Mouse (Mus musculus): ENCODE measurements around the gene Rab29. TPM values are rescaled to one million over a fixed set of nuclear protein-coding genes. Genes with fewer than 3 reads are reported as not detected.
A peak's percentile ranks its signal among the peaks of the same experiment; 100 is the strongest.

Gene Rab29
- polyA plus RNA-seq, 1 experiment = 3.5 TPM

DNA sequence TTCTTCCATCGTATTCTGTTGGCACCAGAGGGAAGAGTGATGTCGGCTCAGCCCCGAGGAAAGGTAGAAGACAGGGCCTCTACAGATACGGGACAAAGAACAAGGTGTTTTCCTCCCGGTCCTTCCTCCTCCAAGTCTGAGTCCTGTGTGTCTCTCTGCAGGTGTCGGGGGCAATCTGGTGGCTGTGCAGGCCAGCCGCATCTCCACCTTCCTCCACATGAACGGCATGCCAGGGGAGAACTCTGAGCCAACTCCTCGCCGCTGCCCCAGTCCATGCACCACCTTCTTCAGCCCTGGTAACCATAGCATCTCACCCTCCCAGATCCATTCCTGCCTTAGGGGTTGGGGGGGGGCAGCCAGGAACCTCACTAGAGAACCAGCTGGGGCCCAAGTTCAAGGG is 23.3 kb upstream of the Rab29 start:
- no peaks in the 10 kb centered on the region for H3K27me3 ChIP-seq (ENCODE audit: control insufficient read depth, insufficient read depth, insufficient read length)
- H3K79me2 ChIP-seq (ENCODE audit: control insufficient read depth, insufficient read depth) = no peaks in the 10 kb centered on the region
- H3K36me3 ChIP-seq (ENCODE audit: control insufficient read depth, insufficient read depth) = peaks cover 14% of the 10 kb centered on the region
- no peak overlapping the region for H3ac ChIP-seq (ENCODE audit: control insufficient read depth, insufficient read length)
- no peak overlapping the region for H3K4me3 ChIP-seq
- TF ChIP-seq TCF3 (IDR thresholded peaks at IDR 0.05; ENCODE audit: insufficient read length, low read depth) (no peak), E2F4 (IDR thresholded peaks at IDR 0.05; ENCODE audit: insufficient read depth) (no peak), MAX (IDR thresholded peaks at IDR 0.05; ENCODE audit: low read depth) (no peak), POLR2A (IDR thresholded peaks at IDR 0.05; ENCODE audit: insufficient read length, low read depth) (no peak), MYOD1 (IDR thresholded peaks at IDR 0.05; ENCODE audit: control insufficient read depth in 1 of 3, insufficient read length in 2 of 3, low read depth in 2 of 3) (no peak), MYOG (IDR thresholded peaks at IDR 0.05; ENCODE audit: control insufficient read depth in 1 of 3, insufficient read depth in 1 of 3, insufficient read length in 2 of 3, low read depth in 2 of 3) (no peak), CEBPB (IDR thresholded peaks at IDR 0.05; ENCODE audit: insufficient read depth, poor library complexity, severe bottlenecking) (no peak), TCF12 (IDR thresholded peaks at IDR 0.05; ENCODE audit: insufficient read depth, poor library complexity, severe bottlenecking) (no peak), REST (IDR thresholded peaks at IDR 0.05; ENCODE audit: insufficient read depth, insufficient read length) (no peak), POLR2AphosphoS2 (IDR thresholded peaks at IDR 0.05; ENCODE audit: insufficient read length, low read depth) (no peak), SRF (IDR thresholded peaks at IDR 0.05; ENCODE audit: control insufficient read depth, insufficient read length, low read depth) (no peak), USF1 (IDR thresholded peaks at IDR 0.05; ENCODE audit: low read depth) (no peak)
- H3K4me2 ChIP-seq (ENCODE audit: low read depth) = no peak overlapping the region

DNA sequence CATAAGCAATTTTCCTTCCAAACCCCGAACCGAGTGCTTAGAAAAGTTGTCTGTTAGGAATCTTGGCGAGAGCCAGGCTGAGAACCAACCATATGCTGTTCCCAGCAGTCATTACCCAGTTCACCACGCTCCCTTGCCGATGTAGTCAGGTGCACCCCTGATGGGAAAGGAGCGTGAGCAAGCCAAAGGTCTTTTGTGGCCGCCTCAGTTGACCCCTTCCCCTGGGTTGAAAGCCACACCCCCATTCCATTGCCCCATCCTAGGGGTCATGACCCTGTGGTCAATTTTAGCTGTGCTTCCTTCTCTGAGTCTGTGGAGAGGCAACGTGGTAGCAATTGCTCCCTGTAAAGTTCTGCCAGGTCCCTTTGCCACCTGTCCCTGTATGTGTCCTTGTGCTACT is 22.1 kb upstream of the Rab29 start:
- Histone ChIP-seq H3K4me2 (ENCODE audit: low read depth) (no peak overlapping the region), H3K4me3 (no peak overlapping the region), H3ac (ENCODE audit: control insufficient read depth, insufficient read length) (no peak overlapping the region), H3K79me2 (ENCODE audit: control insufficient read depth, insufficient read depth) (no peaks in the 10 kb centered on the region), H3K27me3 (ENCODE audit: control insufficient read depth, insufficient read depth, insufficient read length) (no peaks in the 10 kb centered on the region), H3K36me3 (ENCODE audit: control insufficient read depth, insufficient read depth) (peaks cover 14% of the 10 kb centered on the region)
- peak in 2 of 3 experiments; percentile 10 to 53 for TF ChIP-seq MYOD1 (IDR thresholded peaks at IDR 0.05; ENCODE audit: control insufficient read depth in 1 of 3, insufficient read length in 2 of 3, low read depth in 2 of 3)
- TF ChIP-seq POLR2A (IDR thresholded peaks at IDR 0.05; ENCODE audit: insufficient read length, low read depth) = no peak

DNA sequence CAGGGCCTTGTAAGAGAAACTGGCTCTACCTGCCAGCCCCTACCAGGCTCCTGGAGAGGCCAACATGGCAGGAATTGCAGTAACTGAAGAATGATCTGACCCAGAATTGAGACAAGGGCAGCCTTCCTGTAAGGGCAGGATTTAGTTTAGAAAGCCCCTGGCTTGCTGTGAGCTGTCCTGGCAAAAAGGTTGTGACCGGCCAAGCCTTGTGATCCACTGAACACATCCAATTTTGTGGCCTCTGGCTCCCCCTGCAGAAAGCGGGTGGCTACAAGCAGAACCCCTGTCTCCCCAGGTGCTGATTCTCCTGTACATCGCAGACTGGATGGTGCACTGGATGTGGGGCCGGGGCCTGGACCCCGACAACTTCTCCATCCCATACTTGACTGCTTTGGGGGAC is 20.8 kb upstream of the Rab29 start:
- TF ChIP-seq MAX (IDR thresholded peaks at IDR 0.05; ENCODE audit: low read depth) (no peak), MYOD1 (IDR thresholded peaks at IDR 0.05; ENCODE audit: control insufficient read depth in 1 of 3, insufficient read length in 2 of 3, low read depth in 2 of 3) (no peak)
- H3K36me3 ChIP-seq (ENCODE audit: control insufficient read depth, insufficient read depth) = peaks cover 12% of the 10 kb centered on the region

DNA sequence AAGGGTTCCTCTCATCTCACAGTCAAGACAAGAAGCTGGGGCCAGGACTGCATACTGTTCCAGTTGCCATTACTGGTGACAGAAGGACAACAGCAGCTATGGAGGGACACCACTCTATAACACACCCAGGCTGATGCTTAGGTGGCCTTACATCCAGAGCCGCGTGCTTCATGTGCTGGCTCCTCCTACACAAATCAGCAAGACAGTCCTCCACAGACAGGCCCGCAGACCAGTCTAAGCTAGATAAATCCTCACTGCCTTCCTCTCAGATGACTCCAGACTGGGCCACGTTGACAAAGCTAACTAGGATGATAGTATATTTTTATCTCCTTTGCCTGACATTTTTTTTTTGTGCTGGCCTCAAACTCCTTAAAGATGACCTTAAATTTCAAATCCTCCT is 5.2 kb upstream of the Rab29 start:
- Histone ChIP-seq H3K4me3 (no peak overlapping the region), H3ac (ENCODE audit: control insufficient read depth, insufficient read length) (no peak overlapping the region), H3K36me3 (ENCODE audit: control insufficient read depth, insufficient read depth) (no peaks in the 10 kb centered on the region), H3K4me2 (ENCODE audit: low read depth) (no peak overlapping the region), H3K27me3 (ENCODE audit: control insufficient read depth, insufficient read depth, insufficient read length) (peaks cover 16% of the 10 kb centered on the region), H3K79me2 (ENCODE audit: control insufficient read depth, insufficient read depth) (no peaks in the 10 kb centered on the region)
- TF ChIP-seq USF1 (IDR thresholded peaks at IDR 0.05; ENCODE audit: low read depth) = no peak
- TF ChIP-seq POLR2A (IDR thresholded peaks at IDR 0.05; ENCODE audit: insufficient read length, low read depth) = no peak
- no peak for TF ChIP-seq MYOG (IDR thresholded peaks at IDR 0.05; ENCODE audit: control insufficient read depth in 1 of 3, insufficient read depth in 1 of 3, insufficient read length in 2 of 3, low read depth in 2 of 3)
- TF ChIP-seq REST (IDR thresholded peaks at IDR 0.05; ENCODE audit: insufficient read depth, insufficient read length) = no peak
- no peak for TF ChIP-seq SRF (IDR thresholded peaks at IDR 0.05; ENCODE audit: control insufficient read depth, insufficient read length, low read depth)
- TF ChIP-seq MAX (IDR thresholded peaks at IDR 0.05; ENCODE audit: low read depth) = no peak
- no peak for TF ChIP-seq MYOD1 (IDR thresholded peaks at IDR 0.05; ENCODE audit: control insufficient read depth in 1 of 3, insufficient read length in 2 of 3, low read depth in 2 of 3)
- no peak for TF ChIP-seq POLR2AphosphoS2 (IDR thresholded peaks at IDR 0.05; ENCODE audit: insufficient read length, low read depth)
- TF ChIP-seq CEBPB (IDR thresholded peaks at IDR 0.05; ENCODE audit: insufficient read depth, poor library complexity, severe bottlenecking) = no peak
- no peak for TF ChIP-seq TCF12 (IDR thresholded peaks at IDR 0.05; ENCODE audit: insufficient read depth, poor library complexity, severe bottlenecking)
- TF ChIP-seq E2F4 (IDR thresholded peaks at IDR 0.05; ENCODE audit: insufficient read depth) = no peak
- no peak for TF ChIP-seq TCF3 (IDR thresholded peaks at IDR 0.05; ENCODE audit: insufficient read length, low read depth)

More for the DNA sequence above, 20.8 kb upstream of the Rab29 start:
- H3K79me2 ChIP-seq (ENCODE audit: control insufficient read depth, insufficient read depth) = no peaks in the 10 kb centered on the region
- no peak overlapping the region for H3K4me3 ChIP-seq
- H3K27me3 ChIP-seq (ENCODE audit: control insufficient read depth, insufficient read depth, insufficient read length) = no peaks in the 10 kb centered on the region
- no peak overlapping the region for H3K4me2 ChIP-seq (ENCODE audit: low read depth)
- no peak overlapping the region for H3ac ChIP-seq (ENCODE audit: control insufficient read depth, insufficient read length)

DNA sequence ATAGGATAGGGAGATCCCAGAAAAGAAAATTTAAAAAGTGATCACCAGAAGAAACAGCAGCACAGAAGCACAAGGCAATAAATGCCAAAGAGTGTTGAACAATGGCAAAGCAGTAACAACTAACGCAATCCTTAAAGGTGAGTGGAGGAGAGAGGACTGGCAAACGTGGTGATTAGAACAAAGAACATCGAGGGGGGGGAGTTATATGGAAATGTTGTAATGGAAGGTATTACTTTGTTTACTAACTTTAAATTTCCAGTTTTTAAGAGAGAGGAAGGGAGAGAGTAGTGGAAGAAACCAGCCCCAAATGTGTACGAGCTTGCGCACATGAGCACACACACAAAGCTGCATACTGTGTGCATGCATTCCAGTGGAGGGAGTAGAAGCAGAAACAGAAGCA is 1.4 kb upstream of the Rab29 start:
- Histone ChIP-seq H3K36me3 (ENCODE audit: control insufficient read depth, insufficient read depth) (no peaks in the 10 kb centered on the region), H3K79me2 (ENCODE audit: control insufficient read depth, insufficient read depth) (no peaks in the 10 kb centered on the region), H3K4me2 (ENCODE audit: low read depth) (no peak overlapping the region), H3K4me3 (no peak overlapping the region), H3ac (ENCODE audit: control insufficient read depth, insufficient read length) (no peak overlapping the region), H3K27me3 (ENCODE audit: control insufficient read depth, insufficient read depth, insufficient read length) (peaks cover 16% of the 10 kb centered on the region)
- no peak for TF ChIP-seq SRF (IDR thresholded peaks at IDR 0.05; ENCODE audit: control insufficient read depth, insufficient read length, low read depth)
- no peak for TF ChIP-seq MYOD1 (IDR thresholded peaks at IDR 0.05; ENCODE audit: control insufficient read depth in 1 of 3, insufficient read length in 2 of 3, low read depth in 2 of 3)
- no peak for TF ChIP-seq TCF12 (IDR thresholded peaks at IDR 0.05; ENCODE audit: insufficient read depth, poor library complexity, severe bottlenecking)
- TF ChIP-seq MAX (IDR thresholded peaks at IDR 0.05; ENCODE audit: low read depth) = no peak
- TF ChIP-seq POLR2A (IDR thresholded peaks at IDR 0.05; ENCODE audit: insufficient read length, low read depth) = no peak
- TF ChIP-seq TCF3 (IDR thresholded peaks at IDR 0.05; ENCODE audit: insufficient read length, low read depth) = no peak
- TF ChIP-seq CEBPB (IDR thresholded peaks at IDR 0.05; ENCODE audit: insufficient read depth, poor library complexity, severe bottlenecking) = no peak
- no peak for TF ChIP-seq USF1 (IDR thresholded peaks at IDR 0.05; ENCODE audit: low read depth)
- TF ChIP-seq REST (IDR thresholded peaks at IDR 0.05; ENCODE audit: insufficient read depth, insufficient read length) = no peak
- no peak for TF ChIP-seq MYOG (IDR thresholded peaks at IDR 0.05; ENCODE audit: control insufficient read depth in 1 of 3, insufficient read depth in 1 of 3, insufficient read length in 2 of 3, low read depth in 2 of 3)
- TF ChIP-seq POLR2AphosphoS2 (IDR thresholded peaks at IDR 0.05; ENCODE audit: insufficient read length, low read depth) = no peak
- no peak for TF ChIP-seq E2F4 (IDR thresholded peaks at IDR 0.05; ENCODE audit: insufficient read depth)

Measured in myocyte (in vitro differentiated cells).